Mouse (Mus musculus): ENCODE results near the gene Hsf4.

GRCm38 (mm10) chr8:105318662-105319190, 49.1 kb downstream of the Hsf4 start:
- TF ChIP-seq POLR2A (IDR thresholded peaks at IDR 0.05; ENCODE audit: extremely low read depth, insufficient read depth, low read length) (no peak), CTCF (IDR thresholded peaks at IDR 0.05; ENCODE audit: extremely low read depth, insufficient read depth, low read length) (no peak)

Data from cortical plate, adult 2 months (tissue).